Mouse (Mus musculus) testis, adult 2 months (tissue): Measurements from ENCODE around the gene Ctnna2. TPM values are rescaled to one million over a fixed set of nuclear protein-coding genes. Genes with fewer than 3 reads are reported as not detected.

Experiments
- H3K27ac ChIP-seq: fragments of 200-500 bp; 2 replicates; pipeline ENCODE4 v1.5.1; 2012; ENCODE audit warnings: low read depth, low read length; ENCODE audit not compliant: control insufficient read depth, insufficient read depth
- H3K27me3 ChIP-seq: fragments of 200-500 bp; 2 replicates; pipeline ENCODE4 v1.6.1; 2012; ENCODE audit warnings: mild to moderate bottlenecking, low read length, moderate library complexity; ENCODE audit not compliant: control insufficient read depth, insufficient read depth
- H3K36me3 ChIP-seq: fragments of 200-500 bp; 2 replicates; pipeline ENCODE4 v1.6.1; 2012; ENCODE audit warnings: mild to moderate bottlenecking, low read length; ENCODE audit not compliant: control insufficient read depth, insufficient read depth
- H3K4me1 ChIP-seq: fragments of 200-500 bp; 2 replicates; pipeline ENCODE4 v1.6.1; 2012; ENCODE audit warnings: low read length; ENCODE audit not compliant: control insufficient read depth, insufficient read depth
- H3K4me3 ChIP-seq: fragments of 200-500 bp; 2 replicates; pipeline ENCODE4 v1.5.1; 2012; ENCODE audit warnings: low read depth, mild to moderate bottlenecking, low read length, moderate library complexity, mixed read lengths; ENCODE audit not compliant: control insufficient read depth
- CTCF ChIP-seq: fragments of 200-500 bp; IDR thresholded peaks from 2 replicates; pipeline ENCODE4 v1.5.1; 2012; ENCODE audit warnings: low read depth, mild to moderate bottlenecking, inconsistent platforms, low read length, moderate library complexity; ENCODE audit not compliant: control insufficient read depth, insufficient read depth, insufficient replicate concordance
- POLR2A ChIP-seq: fragments of 200-500 bp; IDR thresholded peaks from 2 replicates; pipeline ENCODE4 v1.6.1; 2012; ENCODE audit warnings: low read depth, mild to moderate bottlenecking, inconsistent platforms, low read length, moderate library complexity; ENCODE audit not compliant: control insufficient read depth
- polyA plus RNA-seq: library from polyadenylated mRNA; depleted of rRNA; stranded (reverse); fragments of >200 nt; gene quantifications from 2 replicates; pipeline ENCODE4 v1.2.3, GENCODE M21; 2012

Gene Ctnna2
- polyA plus RNA-seq, 1 experiment, result 7.2 TPM

DNA sequence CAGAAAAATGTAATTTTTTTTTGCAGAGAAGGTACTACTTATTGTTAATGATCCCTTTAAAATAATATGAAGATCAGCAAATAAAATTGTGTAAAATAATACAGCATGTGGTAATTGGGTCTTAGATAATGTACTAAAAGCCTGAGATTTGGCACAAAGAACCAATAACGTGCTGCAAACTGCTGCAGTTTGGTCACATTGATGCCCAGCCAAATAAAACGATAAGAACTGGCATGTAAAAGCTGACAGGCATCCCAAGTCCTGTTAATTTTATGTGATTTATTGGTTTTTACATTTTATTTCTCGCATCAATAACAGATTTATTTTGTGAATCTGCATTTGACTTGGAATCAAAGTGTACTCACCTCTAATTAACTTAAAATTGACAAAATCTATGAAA, 497.4 kb downstream of the Ctnna2 start:
- Histone ChIP-seq H3K36me3 (no peaks in the 10 kb centered on the region), H3K27ac (no peak overlapping the region), H3K4me1 (no peaks in the 10 kb centered on the region), H3K4me3 (no peak overlapping the region), H3K27me3 (no peaks in the 10 kb centered on the region)
- TF ChIP-seq POLR2A, result no peak
- TF ChIP-seq CTCF, result no peak

DNA sequence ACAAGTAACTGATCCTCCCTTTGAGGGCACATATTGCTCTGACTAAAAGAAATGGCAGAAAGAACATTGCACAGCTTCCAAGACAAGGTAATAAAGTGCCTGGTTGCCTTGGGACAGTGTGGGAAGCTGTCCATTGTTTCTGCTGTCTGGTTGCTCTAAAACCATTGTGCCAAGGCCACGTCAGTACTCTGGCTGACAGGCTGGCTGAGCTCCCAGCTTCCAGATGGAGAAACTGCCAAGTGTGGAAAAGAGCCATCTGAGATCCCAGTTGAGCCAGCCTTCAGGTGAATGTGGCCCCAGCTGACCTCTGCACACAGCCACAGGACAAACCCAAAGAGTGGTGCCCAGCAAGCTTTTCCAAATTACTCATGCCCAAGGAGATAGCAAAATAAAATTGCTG, 504.1 kb downstream of the Ctnna2 start:
- Histone ChIP-seq H3K27me3 (no peaks in the 10 kb centered on the region), H3K36me3 (no peaks in the 10 kb centered on the region), H3K27ac (no peak overlapping the region), H3K4me3 (no peak overlapping the region), H3K4me1 (no peaks in the 10 kb centered on the region; the same call in 1 of the 2 replicates)
- no peak for TF ChIP-seq POLR2A
- TF ChIP-seq CTCF, result no peak

DNA sequence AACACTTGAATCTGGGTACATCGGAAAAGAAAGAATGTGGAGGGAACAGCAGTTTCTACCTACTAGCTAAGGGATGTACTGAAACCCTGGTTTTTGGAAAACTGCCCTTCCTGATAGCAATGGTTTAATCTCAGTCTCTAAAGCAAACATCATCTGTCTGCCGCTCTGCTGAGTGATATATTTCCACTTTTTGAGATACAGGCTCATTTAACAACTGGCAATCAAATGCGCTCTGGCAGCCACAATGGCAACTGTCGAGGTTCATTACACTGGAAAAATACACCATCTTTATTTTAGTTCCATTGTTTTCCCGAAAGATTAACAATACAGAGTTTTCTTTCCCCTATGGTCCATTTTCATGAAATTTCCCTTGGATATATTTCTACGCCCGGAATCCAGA, 506.2 kb downstream of the Ctnna2 start:
- TF ChIP-seq CTCF (no peak), POLR2A (no peak)

GRCm38 (mm10) chr6:77468058-77468457, 511.4 kb downstream of the Ctnna2 start:
- H3K27me3 ChIP-seq, result no peaks in the 10 kb centered on the region
- H3K4me3 ChIP-seq, result no peak overlapping the region
- no peaks in the 10 kb centered on the region for H3K36me3 ChIP-seq
- no peak overlapping the region for H3K27ac ChIP-seq
- H3K4me1 ChIP-seq, result no peaks in the 10 kb centered on the region
- TF ChIP-seq POLR2A, result no peak
- no peak for TF ChIP-seq CTCF

More for the DNA sequence above, 506.2 kb downstream of the Ctnna2 start:
- no peaks in the 10 kb centered on the region for H3K27me3 ChIP-seq
- no peaks in the 10 kb centered on the region for H3K36me3 ChIP-seq
- H3K27ac ChIP-seq, result no peak overlapping the region
- no peaks in the 10 kb centered on the region; the same call in 1 of the 2 replicates for H3K4me1 ChIP-seq
- H3K4me3 ChIP-seq, result no peak overlapping the region

GRCm38 (mm10) chr6:77462737-77463136, 516.8 kb downstream of the Ctnna2 start:
- no peak overlapping the region for H3K4me3 ChIP-seq
- TF ChIP-seq CTCF, result no peak
- no peak for TF ChIP-seq POLR2A
- H3K27ac ChIP-seq, result no peak overlapping the region
- H3K36me3 ChIP-seq, result no peaks in the 10 kb centered on the region
- H3K4me1 ChIP-seq, result no peaks in the 10 kb centered on the region
- no peaks in the 10 kb centered on the region for H3K27me3 ChIP-seq

DNA sequence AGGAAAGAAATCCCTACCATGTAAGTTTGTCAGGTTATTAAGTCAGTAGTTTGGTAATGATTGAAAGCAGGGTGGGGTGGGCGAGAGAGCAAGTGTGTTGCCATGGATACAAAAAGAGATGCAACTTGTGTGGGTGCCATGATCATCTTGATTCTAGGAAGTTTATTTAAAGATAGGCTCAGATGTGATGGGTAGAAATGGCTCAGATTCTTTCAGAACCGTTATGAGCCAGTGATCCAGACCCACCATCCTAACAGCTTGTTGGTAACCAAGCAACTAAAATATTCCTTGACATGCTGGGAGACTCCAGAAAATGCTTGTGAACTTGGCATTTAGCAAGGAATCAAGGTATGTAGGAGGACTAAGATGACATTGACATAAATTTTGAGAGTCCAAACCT, 521.6 kb downstream of the Ctnna2 start:
- TF ChIP-seq POLR2A (no peak), CTCF (no peak)
- no peak overlapping the region for H3K27ac ChIP-seq
- no peaks in the 10 kb centered on the region for H3K36me3 ChIP-seq
- no peaks in the 10 kb centered on the region for H3K27me3 ChIP-seq
- no peaks in the 10 kb centered on the region for H3K4me1 ChIP-seq
- H3K4me3 ChIP-seq, result no peak overlapping the region

- no peaks in the 10 kb centered on the region for H3K27me3 ChIP-seq
- no peaks in the 10 kb centered on the region for H3K4me1 ChIP-seq
- H3K4me3 ChIP-seq, result no peak overlapping the region
- TF ChIP-seq CTCF (no peak), POLR2A (no peak)
- no peak overlapping the region for H3K27ac ChIP-seq
- no peaks in the 10 kb centered on the region for H3K36me3 ChIP-seq
These were observed 532.6 kb downstream of the Ctnna2 start for GRCm38 (mm10) chr6:77446861-77447260.

DNA sequence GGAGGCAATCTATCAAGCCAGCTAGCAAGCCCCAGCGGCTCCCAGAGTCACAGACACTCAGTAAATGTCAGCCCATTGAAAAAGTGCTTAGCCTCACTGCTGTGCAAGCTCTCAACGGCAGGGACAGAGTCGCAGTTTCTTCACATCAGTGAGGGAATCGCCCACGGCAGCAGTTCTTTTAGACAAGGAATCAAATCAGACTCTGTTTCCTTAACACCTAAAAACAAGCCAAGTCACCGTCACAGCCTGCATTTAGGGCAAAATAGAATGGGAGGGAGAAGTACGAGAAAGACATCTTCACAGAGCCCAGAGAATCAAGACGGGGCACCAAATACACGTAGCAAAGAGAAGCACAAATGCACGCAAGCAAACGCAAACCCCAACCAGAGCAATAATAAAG, 535.6 kb downstream of the Ctnna2 start:
- Histone ChIP-seq H3K4me1 (no peaks in the 10 kb centered on the region), H3K27me3 (no peaks in the 10 kb centered on the region), H3K4me3 (no peak overlapping the region), H3K27ac (no peak overlapping the region), H3K36me3 (no peaks in the 10 kb centered on the region)
- TF ChIP-seq POLR2A (no peak), CTCF (no peak)
